Mouse (Mus musculus) thymus, postnatal 10 days (tissue): ENCODE measurements around the gene Plcd3.
A peak's percentile ranks its signal among the peaks of the same experiment; 100 is the strongest.

Experiments
- DNase-seq, 2 experiments: peaks; one replicate each; pipeline ENCODE4 v3.0.0; 2021; ENCODE audit warnings: low spot score in 2 of 2

Plcd3 gene

DNA sequence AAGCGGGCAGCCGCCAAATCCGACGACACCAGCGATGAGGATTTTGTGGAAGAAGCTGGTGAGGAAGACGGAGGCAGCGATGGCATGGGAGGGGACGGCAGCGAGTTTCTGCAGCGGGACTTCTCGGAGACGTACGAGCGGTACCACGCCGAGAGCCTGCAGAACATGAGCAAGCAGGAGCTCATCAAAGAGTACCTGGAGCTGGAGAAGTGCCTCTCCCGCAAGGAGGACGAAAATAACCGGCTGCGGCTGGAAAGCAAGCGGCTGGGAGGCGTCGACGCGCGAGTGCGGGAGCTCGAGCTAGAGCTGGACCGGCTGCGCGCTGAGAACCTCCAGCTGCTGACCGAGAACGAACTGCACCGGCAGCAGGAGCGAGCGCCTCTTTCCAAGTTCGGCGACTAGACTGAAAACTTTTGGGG is 16.1 kb upstream of the Plcd3 start:
- DNase-seq: no peak

DNA sequence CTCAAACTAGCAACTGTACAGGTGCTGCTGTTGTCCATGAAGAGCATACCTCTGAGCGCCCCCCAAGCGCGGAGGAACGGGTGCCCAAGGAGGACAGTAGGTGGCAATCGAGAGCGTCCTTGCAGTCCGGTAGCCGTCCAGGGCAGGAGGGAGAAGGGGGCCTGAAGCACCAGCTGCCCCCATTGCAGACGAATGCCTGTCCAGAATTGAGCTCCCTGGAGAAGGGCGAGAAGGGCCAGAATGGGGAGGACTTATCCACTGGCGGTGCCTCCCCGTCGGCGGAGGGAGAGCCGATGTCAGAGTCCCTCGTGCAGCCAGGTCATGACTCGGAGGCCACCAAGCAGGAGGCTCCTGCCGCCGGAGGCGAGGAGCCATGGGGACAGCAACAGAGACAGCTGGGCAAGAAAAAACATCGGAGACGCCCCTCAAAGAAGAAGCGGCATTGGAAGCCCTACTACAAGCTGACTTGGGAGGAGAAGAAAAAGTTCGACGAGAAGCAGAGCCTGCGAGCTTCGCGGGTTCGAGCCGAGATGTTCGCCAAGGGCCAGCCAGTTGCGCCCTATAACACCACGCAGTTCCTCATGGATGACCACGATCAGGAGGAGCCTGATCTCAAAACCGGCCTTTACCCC is 15.6 kb upstream of the Plcd3 start:
- peak; percentile 70 to 80 for DNase-seq

DNA sequence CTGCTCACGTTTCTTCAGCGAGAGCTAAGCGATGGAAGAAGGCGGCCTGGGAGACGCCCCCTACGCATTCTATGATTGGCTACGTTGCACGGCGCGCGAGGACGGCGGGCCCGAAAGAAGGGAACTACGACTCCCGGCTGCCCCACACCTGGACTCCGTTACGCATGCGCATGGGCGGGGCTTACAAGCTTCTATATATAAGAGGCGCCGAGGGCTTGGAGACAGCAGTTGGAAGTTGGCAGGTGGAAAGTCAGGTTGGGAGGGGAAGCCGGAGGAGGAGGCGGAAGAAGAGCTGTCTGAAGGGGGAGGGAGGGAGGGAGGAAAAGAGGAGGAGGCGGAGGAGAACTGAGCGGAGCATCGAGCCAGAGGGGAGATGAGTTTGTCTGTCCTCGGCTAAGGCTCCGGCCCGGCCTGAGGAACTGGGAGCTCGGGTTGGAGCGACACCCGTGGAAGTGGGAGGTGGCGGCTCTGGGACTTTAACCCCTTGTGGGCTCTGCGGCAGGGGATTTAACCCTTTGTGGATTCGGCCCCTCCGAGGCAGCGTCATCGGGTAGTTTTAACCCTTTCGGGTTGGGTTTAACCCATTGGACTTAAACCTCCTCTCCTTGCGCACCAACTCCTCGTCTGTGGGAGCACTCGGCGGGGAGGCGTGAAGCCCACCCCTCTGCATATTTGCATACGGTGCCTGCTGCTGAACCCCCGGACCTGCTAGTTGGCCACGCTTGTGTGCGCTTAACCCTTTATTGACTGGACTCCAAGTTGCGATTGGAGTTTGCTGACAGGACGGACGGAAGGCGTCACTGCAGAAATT is 14.8 kb upstream of the Plcd3 start, which contains the start of gene Hexim1:
Hexim1 (plus strand) TSS at position 224 of the 811 bp plus-strand sequence.
- DNase-seq: peak; percentile 100

DNA sequence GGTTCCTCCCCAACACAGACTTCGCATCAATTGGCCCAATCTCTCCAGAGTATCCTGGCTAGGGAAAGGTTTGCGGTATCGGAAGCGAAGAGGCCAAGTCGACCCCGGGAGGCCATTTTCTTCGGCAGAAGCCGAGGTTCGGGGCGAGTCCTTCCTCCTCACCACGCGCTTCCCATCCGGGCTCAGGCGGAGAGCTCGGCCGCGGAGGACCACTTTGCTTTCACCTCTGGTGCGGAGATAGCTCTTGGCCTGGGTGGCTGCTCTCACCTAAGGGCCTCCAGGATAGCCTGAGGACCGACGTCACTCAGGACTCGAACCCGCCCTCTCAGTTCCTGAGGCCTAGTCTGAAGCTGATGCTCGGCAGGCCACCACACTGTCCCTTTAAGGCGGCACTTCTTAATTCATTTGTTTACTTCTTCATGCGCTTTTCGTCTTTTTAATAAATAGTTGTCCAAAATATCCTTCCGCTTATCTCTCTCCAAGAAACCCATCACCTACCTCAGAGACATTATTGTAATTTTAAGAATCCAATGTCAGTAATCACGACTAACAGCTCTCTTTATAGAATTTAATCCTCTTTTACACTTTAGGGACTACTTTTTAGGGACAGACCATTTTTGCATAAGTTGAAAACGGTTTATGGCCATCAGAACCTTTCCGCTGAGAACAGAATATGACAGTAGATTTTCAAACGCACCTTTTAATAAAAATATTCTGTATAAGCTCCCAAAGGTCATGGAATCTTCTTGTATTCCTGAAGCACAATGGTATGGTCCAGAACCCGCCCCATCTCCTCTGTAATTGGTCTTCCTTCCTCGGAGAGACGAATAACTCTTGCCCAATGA is 13.9 kb upstream of the Plcd3 start:
- peak; percentile 73 to 79 for DNase-seq

DNA sequence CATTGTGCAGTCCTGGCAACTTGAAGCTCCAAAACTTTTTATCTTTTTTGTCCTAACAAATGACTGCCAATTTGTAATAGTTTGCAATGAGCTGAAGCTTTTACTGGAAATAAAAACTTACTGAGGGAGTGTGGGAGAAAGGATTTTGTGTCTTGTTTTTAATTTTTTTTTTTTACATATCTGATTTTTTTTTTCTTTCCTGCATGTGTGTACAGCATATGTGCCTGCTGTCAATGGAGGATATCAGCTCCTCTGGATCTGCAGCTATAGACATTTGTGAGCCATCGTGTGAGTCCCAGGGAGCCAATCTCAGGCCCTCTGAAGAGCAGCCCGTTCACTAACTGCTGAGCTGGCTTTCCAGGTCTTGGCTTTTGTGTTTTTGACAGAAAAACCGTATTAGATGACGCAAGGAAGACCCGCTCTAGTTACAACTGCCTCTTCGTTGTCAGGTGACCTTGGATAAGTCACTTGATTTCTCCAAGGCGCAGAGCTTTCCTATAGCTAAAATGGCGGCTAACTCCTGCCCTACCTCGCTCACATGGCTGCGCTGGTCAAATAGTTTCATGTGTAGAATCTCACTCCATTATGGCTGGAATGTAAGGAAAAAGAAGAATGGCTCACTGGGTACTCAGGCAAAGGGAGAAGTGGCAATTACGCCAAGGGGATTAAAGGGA is 12.9 kb upstream of the Plcd3 start:
- DNase-seq: no peak

DNA sequence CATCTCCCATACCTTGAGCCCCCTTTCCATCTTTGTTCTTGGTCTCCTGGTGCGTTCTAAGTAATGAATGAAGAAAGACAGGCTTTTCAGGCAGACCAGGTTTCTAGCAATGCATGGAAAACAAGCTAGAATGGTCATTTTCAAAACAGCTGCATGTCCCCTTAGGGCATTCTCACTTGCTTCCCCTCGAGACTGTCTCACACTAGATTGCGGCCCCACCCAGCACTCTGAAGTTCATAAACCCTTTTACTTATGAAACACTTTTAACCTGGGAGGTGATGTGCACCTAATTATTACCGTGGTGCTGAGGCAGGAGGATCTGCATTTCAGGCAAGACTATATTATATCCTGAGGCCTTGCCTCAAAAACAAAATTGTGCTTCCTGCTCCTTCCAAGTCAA is 12.3 kb upstream of the Plcd3 start:
- DNase-seq: no peak

DNA sequence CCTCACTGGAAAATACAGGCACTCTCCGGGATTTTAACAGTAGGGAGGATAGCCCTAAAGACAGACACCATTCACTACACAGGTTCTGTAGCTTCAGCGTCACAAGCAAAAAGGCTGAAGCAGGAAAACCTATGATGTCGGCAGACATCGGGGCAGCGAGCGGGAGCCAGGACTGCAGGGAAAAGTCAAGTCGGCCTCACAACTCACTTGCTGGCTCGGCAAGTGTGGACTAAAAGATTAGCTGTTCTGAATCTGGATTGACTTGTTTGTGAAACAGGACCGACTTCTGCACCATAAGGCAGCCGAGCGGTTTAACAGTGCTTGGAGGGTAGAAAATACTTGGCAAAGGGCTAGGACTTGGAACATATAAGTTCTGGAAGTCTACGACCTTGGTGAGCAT is 11.5 kb upstream of the Plcd3 start:
- no peak for DNase-seq

DNA sequence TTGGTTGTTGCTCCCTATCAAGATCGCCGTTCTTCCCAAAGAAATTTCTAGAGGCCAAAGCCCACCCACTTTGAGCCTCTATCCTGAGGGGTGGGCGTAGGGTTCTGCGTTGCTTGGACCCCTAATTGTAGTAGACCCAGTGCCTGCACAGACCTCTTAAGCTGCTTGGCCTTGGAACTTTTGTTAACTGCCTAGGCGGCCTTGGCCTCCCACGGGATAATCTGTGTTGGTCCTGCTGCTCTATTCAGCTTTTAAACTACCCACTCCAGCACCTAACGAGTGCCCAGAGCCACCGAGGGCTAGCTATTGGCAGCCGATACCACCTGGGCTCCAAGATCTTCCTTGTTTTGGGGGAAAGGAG is 11.1 kb upstream of the Plcd3 start:
- no peak for DNase-seq

DNA sequence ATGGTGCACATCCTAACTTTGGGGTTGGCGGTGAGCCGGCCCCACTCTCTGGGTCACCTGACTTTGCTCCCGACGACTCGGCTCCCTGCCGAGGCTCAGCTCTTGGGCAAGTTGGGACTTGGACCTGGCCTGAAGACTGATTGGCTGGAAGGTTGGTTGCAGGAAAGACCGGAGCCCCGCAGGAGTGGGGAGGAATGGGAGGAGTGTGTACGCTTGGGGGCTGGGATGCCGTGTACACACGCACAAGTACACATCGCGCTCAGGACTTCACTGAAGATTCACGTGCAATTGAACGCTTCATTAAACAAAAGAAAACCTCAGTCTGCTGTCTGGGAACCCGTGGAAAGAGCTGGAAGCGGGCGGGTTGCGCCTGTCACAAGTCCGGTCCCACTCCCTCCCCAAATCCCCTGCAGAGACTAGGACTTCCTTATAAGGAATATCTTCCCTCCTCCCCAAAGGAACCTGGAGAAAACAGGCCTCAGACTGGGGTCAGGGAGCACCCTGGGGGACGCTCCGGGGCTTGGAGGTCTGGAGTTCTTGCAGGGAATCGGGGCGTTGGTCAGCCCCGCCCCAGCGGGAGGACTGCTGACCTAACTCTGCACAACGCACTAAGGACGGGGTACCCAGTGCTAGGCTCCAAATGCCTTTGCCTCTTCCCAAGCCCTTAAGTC is 10.6 kb upstream of the Plcd3 start:
- DNase-seq: peak in 1 of 2 experiments; percentile 13

DNA sequence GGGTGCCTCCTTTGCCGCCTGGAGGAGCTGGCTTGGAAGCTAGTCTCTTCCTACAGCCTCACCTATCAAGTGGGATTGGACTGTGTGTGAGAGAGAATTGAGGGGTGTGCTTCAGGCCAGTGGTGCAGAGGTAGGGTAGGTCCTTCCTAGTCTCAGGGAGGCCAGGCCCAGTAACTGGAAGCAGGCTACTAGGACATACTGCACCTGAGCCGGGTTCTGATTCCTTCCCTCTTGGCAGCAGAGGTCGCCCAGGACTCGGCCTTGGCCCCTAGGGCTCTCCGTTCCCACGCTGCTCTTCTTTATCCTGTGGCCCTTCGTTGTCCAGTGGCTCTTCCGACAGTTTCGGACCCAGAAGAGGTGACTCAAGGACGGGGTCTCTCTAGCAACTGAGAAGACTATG is 9.8 kb upstream of the Plcd3 start:
- no peak for DNase-seq

DNA sequence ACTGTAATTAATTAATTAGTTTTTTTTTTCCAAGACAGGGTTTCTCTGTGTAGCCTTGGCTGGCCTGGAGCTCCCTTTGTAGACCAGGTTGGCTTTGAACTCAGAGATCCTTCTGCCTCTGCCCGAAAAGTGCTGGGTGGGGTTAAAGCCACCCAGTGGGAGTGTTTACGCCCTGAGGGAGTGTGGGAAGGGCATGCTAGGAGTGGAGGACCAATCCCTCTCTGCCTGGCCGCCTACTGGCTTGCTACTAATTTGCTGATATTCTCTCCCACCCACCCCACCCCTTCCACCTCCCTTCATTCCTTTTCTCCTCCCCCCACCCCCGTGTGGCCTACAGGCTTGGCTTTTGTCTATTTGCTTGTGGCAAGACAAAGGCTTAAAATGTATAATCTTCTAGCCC is 4.9 kb upstream of the Plcd3 start:
- DNase-seq: no peak

DNA sequence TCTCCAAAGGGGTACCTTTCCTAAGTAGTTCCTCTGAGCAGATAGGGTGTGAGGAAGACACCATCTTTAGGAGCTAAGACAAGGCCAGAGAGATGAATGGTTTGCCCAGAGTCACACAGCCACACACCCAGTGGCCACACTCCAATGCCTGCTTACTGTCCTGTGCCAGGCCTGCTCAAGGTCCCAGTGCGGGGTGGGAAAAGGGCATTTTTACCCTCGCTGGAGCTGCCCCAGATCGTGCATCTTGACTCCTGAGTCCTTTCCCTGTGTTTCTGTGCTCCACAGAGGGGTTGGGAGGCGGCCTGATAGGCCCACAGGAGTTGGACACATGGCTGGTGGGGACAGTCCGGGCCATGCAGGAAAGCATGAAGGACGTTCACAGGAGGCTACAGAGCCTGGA is 4.4 kb upstream of the Plcd3 start:
- no peak for DNase-seq

DNA sequence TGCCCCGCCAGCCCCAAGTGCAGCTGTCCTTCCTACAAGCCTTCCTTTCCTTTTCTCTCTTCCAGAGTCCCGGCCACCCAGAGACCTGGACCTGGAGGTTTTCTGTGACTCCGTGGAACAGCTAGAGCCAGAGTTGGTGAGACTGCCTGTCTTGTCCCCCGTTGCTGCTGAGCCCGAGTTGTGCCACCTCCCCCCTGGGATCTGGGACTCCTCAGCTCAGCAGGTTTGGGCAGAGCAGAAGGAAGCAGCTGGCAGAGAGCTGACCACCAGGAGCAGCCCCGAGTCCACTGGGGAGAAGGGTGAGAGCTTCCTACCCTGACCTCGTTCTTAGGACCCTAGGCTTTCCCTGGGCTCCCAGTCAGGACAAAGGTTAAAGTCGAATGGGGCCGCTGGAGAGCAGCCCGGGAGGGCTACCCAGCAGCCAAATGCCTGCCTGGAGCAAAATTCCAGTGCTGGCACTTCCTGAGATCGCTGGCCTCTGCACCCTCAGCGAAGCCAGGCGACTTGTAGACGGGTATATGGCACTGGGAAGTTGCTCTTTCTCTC is 3.8 kb upstream of the Plcd3 start:
- no peak for DNase-seq

DNA sequence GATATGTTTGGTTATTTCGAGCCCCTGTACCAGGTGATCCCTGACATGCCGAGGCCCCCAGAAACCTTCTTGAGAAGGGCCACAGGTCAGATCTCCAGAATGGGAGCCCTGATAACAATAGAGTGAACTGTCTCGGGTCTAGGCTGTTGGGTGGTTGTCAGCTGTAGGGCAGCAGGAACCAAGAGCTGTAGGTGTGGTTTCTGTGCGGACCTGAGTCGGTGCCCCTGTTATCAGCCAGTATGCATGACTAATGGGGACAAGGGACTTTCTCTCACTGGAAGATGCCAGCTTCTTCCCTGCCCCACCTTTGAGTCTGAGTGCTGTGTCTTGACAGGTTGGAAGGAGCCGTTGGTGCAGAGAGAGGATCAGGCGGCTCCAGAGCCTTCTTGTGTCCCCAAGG is 3.0 kb upstream of the Plcd3 start:
- DNase-seq: no peak

DNA sequence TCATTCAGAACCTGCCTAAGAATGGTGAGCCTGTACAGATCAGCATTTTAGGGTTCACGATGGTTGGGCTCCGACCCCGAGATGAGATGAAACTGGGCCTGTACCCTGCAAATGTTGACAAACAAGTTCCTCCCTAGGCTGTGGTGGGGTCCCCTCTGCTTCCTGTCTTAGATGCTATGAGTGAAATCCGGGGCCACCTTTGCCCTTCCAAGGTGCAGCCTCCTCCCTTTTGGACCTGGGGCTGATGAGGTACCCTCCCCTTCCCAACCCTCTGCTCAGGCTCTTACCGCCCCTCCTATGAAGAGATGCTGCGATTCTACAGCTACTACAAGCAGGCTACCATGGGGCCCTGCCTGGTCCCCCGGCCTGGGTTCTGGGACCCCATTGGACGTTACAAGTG is 2.2 kb upstream of the Plcd3 start:
- no peak for DNase-seq

DNA sequence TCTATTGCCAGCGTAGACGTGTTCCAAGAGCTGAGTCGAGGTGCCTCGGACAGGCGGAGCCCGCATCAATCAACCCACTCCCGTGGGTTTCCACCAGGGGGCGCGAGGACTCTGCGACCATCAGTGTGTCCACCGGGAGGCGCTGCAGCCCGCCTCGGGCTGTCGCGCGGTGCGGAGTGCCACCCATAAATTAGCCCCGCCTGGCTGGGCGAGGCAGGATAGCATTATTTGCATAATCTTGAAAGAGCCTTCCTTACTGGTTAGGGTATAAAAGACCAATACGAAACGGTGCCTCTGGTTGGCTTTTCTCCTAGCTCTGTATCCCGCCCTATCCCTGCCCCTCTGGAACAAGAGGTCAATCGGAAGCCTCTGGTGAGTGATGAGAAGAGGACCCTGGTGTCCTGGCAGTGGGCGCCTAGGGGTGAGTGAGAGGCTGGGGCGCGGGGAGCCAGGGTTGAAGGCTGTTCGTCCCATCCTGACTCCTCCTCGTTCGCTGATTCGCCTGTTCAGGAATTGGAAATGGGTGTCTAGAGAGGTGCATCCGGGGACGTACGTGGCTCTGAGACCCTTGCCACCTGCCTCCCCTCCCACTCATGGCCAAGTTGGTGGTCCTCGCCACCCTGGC is 1.4 kb upstream of the Plcd3 start:
- peak; percentile 86 to 98 for DNase-seq

DNA sequence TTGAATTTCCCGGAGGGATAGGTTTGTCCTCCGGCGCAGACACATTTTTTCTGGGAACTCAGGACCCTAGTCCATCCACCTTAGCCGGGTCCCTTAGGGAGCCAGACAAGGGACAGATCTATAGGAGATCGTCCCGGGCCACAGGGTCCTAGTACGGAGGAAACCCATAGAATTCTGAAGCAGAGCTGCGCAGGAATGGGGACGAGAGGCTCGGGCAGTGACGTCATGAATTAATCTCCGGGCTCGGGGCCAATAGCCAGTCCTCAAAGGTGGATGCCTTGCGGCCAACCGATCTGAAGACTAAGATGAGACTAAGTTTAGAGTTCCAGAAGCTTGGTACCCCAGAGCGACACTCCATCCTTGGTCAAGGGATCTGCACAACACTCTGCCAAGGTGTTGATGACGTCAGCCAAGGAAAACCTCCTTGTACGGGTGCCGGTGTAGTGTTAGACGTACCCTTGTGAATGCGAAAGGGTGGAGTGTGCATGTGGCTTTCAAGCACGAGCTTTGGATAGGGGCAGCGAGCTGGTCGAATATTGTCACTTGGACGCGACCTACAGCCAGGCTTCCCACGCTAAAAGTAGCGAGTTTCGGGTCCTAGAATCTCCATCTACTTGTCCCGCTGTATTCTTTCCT is 526 bp upstream of the Plcd3 start:
- DNase-seq: no peak

DNA sequence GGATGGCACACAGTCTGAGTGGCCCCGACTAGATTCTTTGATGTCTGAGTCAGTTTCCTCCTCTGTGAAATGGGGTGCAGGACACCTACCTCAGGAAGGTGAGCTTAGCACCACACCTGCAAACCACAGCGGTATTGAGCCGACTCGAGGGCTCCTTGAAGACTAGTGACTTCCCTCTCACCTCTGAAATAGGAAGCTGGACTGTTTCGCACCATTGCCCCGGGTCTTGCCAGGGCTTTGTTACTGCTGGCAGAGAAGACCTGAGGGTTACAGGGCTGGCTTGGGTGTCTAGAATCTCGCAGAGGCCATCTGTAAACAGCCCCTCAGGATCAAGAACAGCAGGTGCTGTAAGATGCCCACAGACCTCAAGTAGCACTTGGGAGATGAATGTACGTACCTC is 1.1 kb downstream of the Plcd3 start:
- DNase-seq: no peak

DNA sequence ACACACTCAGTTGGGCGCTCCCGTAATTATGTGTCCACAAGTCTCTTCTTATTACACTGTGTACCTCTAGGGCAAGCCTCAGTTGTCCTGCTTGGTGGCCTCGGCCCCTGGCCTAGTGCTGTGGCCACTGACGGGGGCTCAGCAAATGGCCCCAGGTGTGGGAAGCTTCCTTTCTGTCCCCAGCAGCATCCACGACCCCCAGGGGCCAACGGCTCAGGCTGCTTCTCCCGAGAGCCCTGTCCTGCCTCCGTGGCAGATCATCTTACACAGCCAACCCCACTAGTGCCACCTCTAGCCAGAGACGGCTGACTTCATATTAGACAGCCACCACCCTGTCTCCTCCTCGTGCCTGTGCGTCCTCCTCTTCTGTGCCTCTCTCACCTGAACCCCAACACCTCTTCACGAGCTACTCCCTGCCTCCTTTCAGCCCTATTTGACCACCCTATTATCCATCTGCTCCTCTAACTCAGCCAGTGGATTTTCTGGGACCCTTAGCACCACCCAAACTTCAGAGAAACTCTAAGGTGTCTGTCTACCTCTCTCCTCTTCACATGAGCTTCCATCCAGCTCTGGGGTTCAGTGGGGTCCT is 2.0 kb downstream of the Plcd3 start:
- no peak for DNase-seq
